Mouse (Mus musculus): Measurements from ENCODE around the gene Rap1gap. TPM values are rescaled to one million over a fixed set of nuclear protein-coding genes. Genes with fewer than 3 reads are reported as not detected.

The Rap1gap gene
- polyA plus RNA-seq, 1 experiment: 1.3 TPM

DNA sequence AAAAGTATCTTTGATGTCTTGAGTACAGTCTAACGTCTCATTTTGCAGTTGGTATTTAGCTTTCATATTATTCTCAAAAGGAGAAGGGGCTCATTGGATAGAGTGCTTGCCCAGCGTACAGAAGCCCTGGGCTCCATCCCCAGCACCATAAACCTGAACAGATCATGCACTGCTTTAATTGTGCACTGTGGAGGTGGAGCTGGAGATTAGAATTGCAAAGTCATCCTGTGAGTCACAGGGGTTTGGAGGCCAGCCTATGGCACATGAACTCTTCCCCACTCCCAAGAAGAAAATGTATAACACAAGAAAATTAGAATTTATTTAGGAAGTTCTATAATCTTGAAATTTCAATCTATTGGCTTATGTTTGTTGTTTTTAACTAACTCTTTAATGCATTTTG, 21.1 kb upstream of the Rap1gap start:
- peaks cover 63% of the 10 kb centered on the region for H3K36me3 ChIP-seq (ENCODE audit: control insufficient read depth, insufficient read depth)
- peaks cover 7% of the 10 kb centered on the region for H3K79me3 ChIP-seq (ENCODE audit: low read depth)
- H3K79me2 ChIP-seq (ENCODE audit: control insufficient read depth, insufficient read depth): peaks cover 13% of the 10 kb centered on the region
- no peak overlapping the region for H3K4me3 ChIP-seq (ENCODE audit: insufficient read depth, poor library complexity, severe bottlenecking)
- H3ac ChIP-seq (ENCODE audit: control insufficient read depth, insufficient read length, low read depth): no peak overlapping the region
- H3K27me3 ChIP-seq (ENCODE audit: control insufficient read depth, insufficient read depth, insufficient read length): no peaks in the 10 kb centered on the region
- TF ChIP-seq MYOD1 (IDR thresholded peaks at IDR 0.05; ENCODE audit: control insufficient read depth, insufficient read length, low read depth) (no peak), USF1 (IDR thresholded peaks at IDR 0.05; ENCODE audit: low read depth) (no peak), FOSL1 (IDR thresholded peaks at IDR 0.05; ENCODE audit: insufficient read depth, low read length, poor library complexity, severe bottlenecking) (peak; percentile 48)

DNA sequence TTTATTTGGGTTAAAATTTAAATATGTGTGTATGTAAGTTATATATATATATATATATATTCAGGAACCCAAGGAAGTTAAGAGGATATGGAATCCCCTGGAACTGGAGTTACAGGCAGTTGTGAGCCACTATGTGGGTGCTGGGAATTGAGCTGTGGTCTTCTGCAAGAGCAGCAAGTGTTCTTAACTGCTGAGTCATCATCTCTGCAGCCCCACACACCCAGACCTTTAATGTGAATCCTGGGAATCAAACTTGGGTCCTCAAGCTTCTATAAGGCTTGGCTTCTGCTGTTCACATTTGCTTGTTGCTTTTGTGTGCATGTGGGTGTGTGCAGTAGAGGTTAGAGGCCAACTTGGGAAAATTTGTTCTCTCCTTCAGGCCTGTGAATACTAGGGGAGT, 18.3 kb upstream of the Rap1gap start:
- no peak for TF ChIP-seq USF1 (IDR thresholded peaks at IDR 0.05; ENCODE audit: low read depth)
- no peak for TF ChIP-seq MYOG (IDR thresholded peaks at IDR 0.05; ENCODE audit: control insufficient read depth, extremely low read depth, insufficient read length)
- TF ChIP-seq FOSL1 (IDR thresholded peaks at IDR 0.05; ENCODE audit: insufficient read depth, low read length, poor library complexity, severe bottlenecking): no peak
- TF ChIP-seq CEBPB (IDR thresholded peaks at IDR 0.05; ENCODE audit: low read depth): no peak
- TF ChIP-seq CTCF (IDR thresholded peaks at IDR 0.05; ENCODE audit: control insufficient read depth, insufficient read depth, insufficient read length): no peak
- TF ChIP-seq MYOD1 (IDR thresholded peaks at IDR 0.05; ENCODE audit: control insufficient read depth, insufficient read length, low read depth): no peak
- TF ChIP-seq MAX (IDR thresholded peaks at IDR 0.05): no peak
- H3K79me2 ChIP-seq (ENCODE audit: control insufficient read depth, insufficient read depth): peaks cover 13% of the 10 kb centered on the region
- no peaks in the 10 kb centered on the region for H3K27me3 ChIP-seq (ENCODE audit: control insufficient read depth, insufficient read depth, insufficient read length)
- H3K4me3 ChIP-seq (ENCODE audit: insufficient read depth, poor library complexity, severe bottlenecking): no peak overlapping the region
- peaks cover 67% of the 10 kb centered on the region for H3K36me3 ChIP-seq (ENCODE audit: control insufficient read depth, insufficient read depth)
- H3ac ChIP-seq (ENCODE audit: control insufficient read depth, insufficient read length, low read depth): no peak overlapping the region
- H3K79me3 ChIP-seq (ENCODE audit: low read depth): peaks cover 7% of the 10 kb centered on the region

DNA sequence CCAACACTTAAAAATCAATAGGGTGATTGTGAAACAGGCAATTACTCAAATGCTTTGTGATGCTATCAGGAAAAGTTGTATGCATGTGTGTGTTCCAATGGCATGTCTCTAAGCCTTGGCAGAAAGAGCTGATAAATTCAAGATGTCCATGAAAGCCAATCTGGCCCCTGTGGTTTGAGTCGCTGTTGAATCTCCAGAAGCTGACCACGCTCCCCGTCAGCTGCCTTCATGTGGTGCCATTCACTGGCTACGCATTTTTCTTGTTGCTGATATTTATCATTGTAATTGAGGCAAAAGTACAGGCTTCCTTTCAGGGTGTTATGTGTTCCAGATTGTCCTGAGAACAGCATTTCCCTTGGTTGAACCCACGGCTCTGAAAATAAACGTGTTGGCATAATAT, 16.9 kb upstream of the Rap1gap start:
- TF ChIP-seq MAX (IDR thresholded peaks at IDR 0.05) (no peak), CTCF (IDR thresholded peaks at IDR 0.05; ENCODE audit: control insufficient read depth, insufficient read depth, insufficient read length) (no peak), MYOD1 (IDR thresholded peaks at IDR 0.05; ENCODE audit: control insufficient read depth, insufficient read length, low read depth) (peak; percentile 35)
- H3K36me3 ChIP-seq (ENCODE audit: control insufficient read depth, insufficient read depth): peaks cover 79% of the 10 kb centered on the region
- peaks cover 9% of the 10 kb centered on the region for H3K79me2 ChIP-seq (ENCODE audit: control insufficient read depth, insufficient read depth)
- no peaks in the 10 kb centered on the region for H3K27me3 ChIP-seq (ENCODE audit: control insufficient read depth, insufficient read depth, insufficient read length)
- H3ac ChIP-seq (ENCODE audit: control insufficient read depth, insufficient read length, low read depth): no peak overlapping the region
- H3K4me3 ChIP-seq (ENCODE audit: insufficient read depth, poor library complexity, severe bottlenecking): no peak overlapping the region
- peaks cover 7% of the 10 kb centered on the region for H3K79me3 ChIP-seq (ENCODE audit: low read depth)

DNA sequence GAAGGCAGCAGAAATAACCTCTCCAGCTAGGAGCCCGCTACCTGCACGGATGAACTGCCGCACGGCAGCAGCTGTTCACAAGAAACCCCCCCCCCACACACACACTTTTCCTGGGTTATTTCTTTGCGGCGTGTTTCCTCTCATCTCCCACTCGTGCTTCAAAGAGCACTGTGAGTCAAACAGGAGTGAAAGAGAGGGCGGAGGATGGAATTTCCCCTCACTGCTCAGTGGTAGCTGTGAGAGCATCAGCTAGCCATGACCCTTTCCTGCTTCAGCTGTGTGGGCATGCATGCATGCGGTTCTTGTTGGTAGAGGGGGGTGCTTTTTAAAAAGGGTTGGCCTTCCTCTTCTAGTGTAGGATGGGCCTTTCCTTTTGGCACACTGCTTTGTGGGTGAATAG, 16.3 kb upstream of the Rap1gap start:
- peaks cover 3% of the 10 kb centered on the region for H3K79me3 ChIP-seq (ENCODE audit: low read depth)
- H3K4me3 ChIP-seq (ENCODE audit: insufficient read depth, poor library complexity, severe bottlenecking): no peak overlapping the region
- no peak overlapping the region for H3ac ChIP-seq (ENCODE audit: control insufficient read depth, insufficient read length, low read depth)
- H3K79me2 ChIP-seq (ENCODE audit: control insufficient read depth, insufficient read depth): peaks cover 3% of the 10 kb centered on the region
- H3K27me3 ChIP-seq (ENCODE audit: control insufficient read depth, insufficient read depth, insufficient read length): no peaks in the 10 kb centered on the region
- peaks cover 79% of the 10 kb centered on the region for H3K36me3 ChIP-seq (ENCODE audit: control insufficient read depth, insufficient read depth)
- TF ChIP-seq MYOD1 (IDR thresholded peaks at IDR 0.05; ENCODE audit: control insufficient read depth, insufficient read length, low read depth) (no peak), MYOG (IDR thresholded peaks at IDR 0.05; ENCODE audit: control insufficient read depth, extremely low read depth, insufficient read length) (no peak), MAX (IDR thresholded peaks at IDR 0.05) (no peak), CEBPB (IDR thresholded peaks at IDR 0.05; ENCODE audit: low read depth) (no peak), CTCF (IDR thresholded peaks at IDR 0.05; ENCODE audit: control insufficient read depth, insufficient read depth, insufficient read length) (no peak)

DNA sequence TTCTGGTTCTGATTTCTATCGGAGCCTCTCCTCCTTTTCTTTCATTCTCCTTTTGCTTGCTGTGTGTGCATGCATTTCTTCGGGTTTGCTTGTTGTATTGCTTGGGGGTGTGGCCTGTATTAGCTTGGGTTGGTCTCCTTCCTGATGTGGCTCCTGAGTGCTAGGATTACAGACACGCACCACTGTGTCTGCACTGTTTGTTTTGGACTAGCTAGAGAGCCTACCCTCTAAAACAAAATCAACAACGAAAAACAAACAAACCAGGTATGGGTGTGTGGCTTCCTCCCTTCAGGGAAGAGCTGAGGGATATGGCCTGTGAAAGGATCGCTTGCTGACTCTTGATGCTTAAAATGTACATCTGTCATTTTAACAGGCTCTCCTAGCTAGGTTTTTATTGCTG, 13.6 kb upstream of the Rap1gap start:
- H3ac ChIP-seq (ENCODE audit: control insufficient read depth, insufficient read length, low read depth): no peak overlapping the region
- TF ChIP-seq FOSL1 (IDR thresholded peaks at IDR 0.05; ENCODE audit: insufficient read depth, low read length, poor library complexity, severe bottlenecking) (no peak), MAX (IDR thresholded peaks at IDR 0.05) (no peak), MYOG (IDR thresholded peaks at IDR 0.05; ENCODE audit: control insufficient read depth, extremely low read depth, insufficient read length) (no peak), CTCF (IDR thresholded peaks at IDR 0.05; ENCODE audit: control insufficient read depth, insufficient read depth, insufficient read length) (no peak), CEBPB (IDR thresholded peaks at IDR 0.05; ENCODE audit: low read depth) (no peak), MYOD1 (IDR thresholded peaks at IDR 0.05; ENCODE audit: control insufficient read depth, insufficient read length, low read depth) (no peak), USF1 (IDR thresholded peaks at IDR 0.05; ENCODE audit: low read depth) (no peak)
- H3K36me3 ChIP-seq (ENCODE audit: control insufficient read depth, insufficient read depth): peaks cover 72% of the 10 kb centered on the region
- H3K79me3 ChIP-seq (ENCODE audit: low read depth): no peaks in the 10 kb centered on the region
- H3K79me2 ChIP-seq (ENCODE audit: control insufficient read depth, insufficient read depth): no peaks in the 10 kb centered on the region
- H3K4me3 ChIP-seq (ENCODE audit: insufficient read depth, poor library complexity, severe bottlenecking): no peak overlapping the region
- H3K27me3 ChIP-seq (ENCODE audit: control insufficient read depth, insufficient read depth, insufficient read length): no peaks in the 10 kb centered on the region

DNA sequence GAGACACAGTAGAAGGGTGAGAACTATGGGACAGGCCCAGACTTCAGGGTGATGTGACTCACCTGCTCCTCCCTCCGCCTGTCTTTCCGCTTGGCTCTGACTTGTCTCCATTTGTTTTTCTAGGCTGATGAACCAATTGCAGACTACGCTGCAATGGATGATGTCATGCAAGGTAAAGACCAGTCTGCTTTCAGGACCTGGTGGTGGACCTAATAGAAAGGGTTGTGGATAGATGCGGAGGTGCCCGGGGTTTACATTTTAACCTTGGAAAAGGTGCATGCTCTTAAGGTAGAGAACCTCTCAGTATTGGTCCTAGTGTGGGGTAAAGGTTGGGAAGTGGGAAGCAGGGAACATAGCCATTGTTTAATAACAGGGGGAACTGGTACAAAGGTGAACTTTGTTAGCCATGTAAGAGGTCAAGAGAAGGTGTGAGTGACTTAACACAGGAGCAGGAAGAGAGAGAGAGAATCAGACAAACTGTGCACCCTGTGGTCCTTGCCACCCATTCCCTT, 11.6 kb upstream of the Rap1gap start:
- Histone ChIP-seq H3K27me3 (ENCODE audit: control insufficient read depth, insufficient read depth, insufficient read length) (no peaks in the 10 kb centered on the region), H3K4me3 (ENCODE audit: insufficient read depth, poor library complexity, severe bottlenecking) (no peak overlapping the region), H3K36me3 (ENCODE audit: control insufficient read depth, insufficient read depth) (peaks cover 62% of the 10 kb centered on the region), H3K79me2 (ENCODE audit: control insufficient read depth, insufficient read depth) (no peaks in the 10 kb centered on the region), H3ac (ENCODE audit: control insufficient read depth, insufficient read length, low read depth) (no peak overlapping the region), H3K79me3 (ENCODE audit: low read depth) (no peaks in the 10 kb centered on the region)
- TF ChIP-seq FOSL1 (IDR thresholded peaks at IDR 0.05; ENCODE audit: insufficient read depth, low read length, poor library complexity, severe bottlenecking): no peak
- TF ChIP-seq CTCF (IDR thresholded peaks at IDR 0.05; ENCODE audit: control insufficient read depth, insufficient read depth, insufficient read length): no peak
- no peak for TF ChIP-seq MYOG (IDR thresholded peaks at IDR 0.05; ENCODE audit: control insufficient read depth, extremely low read depth, insufficient read length)
- TF ChIP-seq MYOD1 (IDR thresholded peaks at IDR 0.05; ENCODE audit: control insufficient read depth, insufficient read length, low read depth): no peak
- TF ChIP-seq USF1 (IDR thresholded peaks at IDR 0.05; ENCODE audit: low read depth): no peak
- no peak for TF ChIP-seq MAX (IDR thresholded peaks at IDR 0.05)
- TF ChIP-seq CEBPB (IDR thresholded peaks at IDR 0.05; ENCODE audit: low read depth): no peak

Measured in C2C12 (cell line).